Mouse (Mus musculus) testis, adult 2 months (tissue): Measurements from ENCODE around the gene 1700061G19Rik.

ENCODE experiments used
- CTCF ChIP-seq: fragments of 200-500 bp; IDR thresholded peaks from 2 replicates; pipeline ENCODE4 v1.5.1; 2012; ENCODE audit warnings: low read depth, mild to moderate bottlenecking, inconsistent platforms, low read length, moderate library complexity; ENCODE audit not compliant: control insufficient read depth, insufficient read depth, insufficient replicate concordance
- POLR2A ChIP-seq: fragments of 200-500 bp; IDR thresholded peaks from 2 replicates; pipeline ENCODE4 v1.6.1; 2012; ENCODE audit warnings: low read depth, mild to moderate bottlenecking, inconsistent platforms, low read length, moderate library complexity; ENCODE audit not compliant: control insufficient read depth

DNA sequence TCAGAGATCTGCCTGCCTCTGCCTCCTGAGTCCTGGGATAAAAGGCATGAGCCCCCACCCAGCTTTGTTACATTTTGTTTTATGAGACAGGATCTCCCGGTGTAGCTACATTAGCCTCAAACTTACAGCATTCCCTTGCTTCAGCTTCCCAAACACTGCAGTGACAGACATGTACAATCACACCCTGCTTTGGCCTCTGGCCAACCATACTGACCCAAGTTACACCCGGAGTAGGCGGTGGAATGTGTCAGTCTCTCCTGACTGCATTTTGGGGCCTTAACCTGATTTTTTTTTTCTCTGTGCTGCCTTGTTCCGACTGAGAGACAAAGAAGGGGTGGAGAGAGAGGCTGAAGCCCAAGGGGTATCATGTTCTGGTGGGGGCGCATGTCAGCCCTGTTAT lies 9.1 kb downstream of the 1700061G19Rik start:
- TF ChIP-seq CTCF: no peak
- no peak for TF ChIP-seq POLR2A
